22 mouse cellular contexts compared by ENCODE assay signal in the genomic region with DNA sequence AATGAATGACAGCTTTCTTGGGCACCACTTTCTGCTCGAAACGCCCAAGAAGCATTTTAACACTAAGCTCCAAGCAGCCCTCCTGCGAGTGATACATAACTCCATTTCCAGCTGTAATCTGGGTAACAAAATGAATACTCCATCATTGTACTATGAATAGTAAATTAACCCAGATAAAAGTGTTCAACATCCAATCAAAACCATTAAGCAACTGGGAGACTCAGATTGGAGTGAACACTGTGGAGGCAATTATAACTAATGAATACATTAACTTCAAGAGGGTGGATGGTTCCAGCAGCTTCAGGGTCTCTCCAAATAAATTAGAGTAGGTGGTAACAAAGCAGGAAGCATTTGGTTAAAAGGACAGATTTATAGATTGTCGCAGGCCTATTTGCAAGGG.
"Had no signal": no experiment of that assay in that cellular context is flagged by ENCODE, and none has a peak within 500 bp of the region (broad histone marks: within the 10 kb centered on the region; RNA-seq: fewer than 3 reads in every experiment).

No protein-coding gene starts in this region.

- H3K27ac ChIP-seq: liver, embryonic 15.5 days; lung, embryonic 15.5 days; macrophage; midbrain, embryonic 13.5 days; midbrain, embryonic 15.5 days; neural tube, embryonic 12.5 days; stomach, embryonic 15.5 days; stomach, postnatal 0 days had no signal

- H3K9ac ChIP-seq: liver, embryonic 15.5 days; liver, postnatal 0 days; lung, embryonic 15.5 days; midbrain, embryonic 13.5 days; midbrain, embryonic 15.5 days; neural tube, embryonic 12.5 days; stomach, embryonic 15.5 days had no signal

- ATAC-seq: liver, postnatal 0 days; lung, postnatal 0 days; midbrain, embryonic 13.5 days; midbrain, embryonic 15.5 days had no signal

- H3K36me3 ChIP-seq: liver, embryonic 15.5 days; lung, embryonic 15.5 days; midbrain, embryonic 13.5 days; midbrain, embryonic 15.5 days; neural tube, embryonic 12.5 days; stomach, embryonic 15.5 days had no signal

- H3K27me3 ChIP-seq: liver, embryonic 15.5 days; lung, embryonic 15.5 days; megakaryocyte, embryonic 14.5 days; midbrain, embryonic 15.5 days; neural tube, embryonic 12.5 days; stomach, embryonic 15.5 days had no signal

- DNase-seq: liver, postnatal 0 days; lung, adult 2 months; lung, postnatal 14 days; lung, postnatal 36 days; retina, postnatal 1 day; right cerebral cortex, adult 18-20 months; right cerebral cortex, postnatal 25 days; right cerebral cortex, postnatal 4 days; spleen, adult 18-20 months; thymus, adult 2 months; thymus, postnatal 25 days; thymus, postnatal 4 days had no signal

- H3K4me3 ChIP-seq: liver, embryonic 15.5 days; lung, embryonic 15.5 days; megakaryocyte, embryonic 14.5 days; midbrain, embryonic 13.5 days; midbrain, embryonic 15.5 days; neural tube, embryonic 12.5 days; stomach, embryonic 15.5 days had no signal

- H3K4me2 ChIP-seq: liver, embryonic 15.5 days; lung, embryonic 15.5 days; midbrain, embryonic 13.5 days; midbrain, embryonic 15.5 days; neural tube, embryonic 12.5 days; stomach, embryonic 15.5 days had no signal

- H3K4me1 ChIP-seq: liver, embryonic 15.5 days; lung, embryonic 15.5 days; megakaryocyte, embryonic 14.5 days; neural tube, embryonic 12.5 days; stomach, embryonic 15.5 days had no signal

- H3K9me3 ChIP-seq: liver, embryonic 15.5 days; lung, embryonic 15.5 days; midbrain, embryonic 13.5 days; midbrain, embryonic 15.5 days; neural tube, embryonic 12.5 days; stomach, embryonic 15.5 days had no signal
